Mouse (Mus musculus) megakaryocyte, embryonic 14.5 days (primary cell): Measurements from ENCODE around the gene Mthfr.

Experiments
- FLI1 ChIP-seq: IDR thresholded peaks from 2 replicates; pipeline ENCODE4 v1.6.1; 2012; ENCODE audit warnings: low read length, inconsistent platforms, mixed read lengths
- GATA1 ChIP-seq: IDR thresholded peaks from 3 replicates; pipeline ENCODE4 v1.6.1; 2012; ENCODE audit warnings: mixed read lengths, low read length, inconsistent platforms, borderline replicate concordance

DNA sequence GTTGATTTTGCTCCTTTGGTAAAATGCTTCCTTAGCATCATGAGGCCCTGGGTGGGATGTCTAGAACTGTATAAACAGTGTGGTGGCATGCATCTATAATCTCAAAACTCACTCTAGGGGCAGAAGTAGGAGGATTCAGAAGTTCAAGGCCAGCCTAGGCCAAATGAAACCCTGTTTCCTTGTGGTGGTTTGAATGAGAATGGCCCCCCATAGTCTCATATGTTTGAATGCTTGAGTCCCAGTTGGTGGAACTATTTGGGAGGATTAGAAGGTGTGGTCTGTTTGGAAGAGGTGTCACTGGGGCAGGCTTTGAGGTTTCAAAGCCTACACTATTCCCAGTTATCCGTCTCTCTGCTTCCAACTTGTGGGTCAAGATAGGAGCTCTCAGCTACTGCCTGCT lies 52.3 kb downstream of the Mthfr start:
- no peak for TF ChIP-seq FLI1
- no peak for TF ChIP-seq GATA1
